Mouse (Mus musculus): ENCODE data around the gene Tnip3. TPM values are rescaled to one million over a fixed set of nuclear protein-coding genes. Genes with fewer than 3 reads are reported as not detected.

Gene Tnip3
- polyA plus RNA-seq (2012; rRNA removed): 0.01 TPM in 1 of 2 replicates, not detected in the other

GRCm38 (mm10) chr6:65525192-65525591 is at the start of gene Tnip3:
Tnip3 (plus strand) TSS chr6:65525313.

GRCm38 (mm10) chr6:65671451-65671850 is 146.3 kb downstream of the Tnip3 start, which contains the start of gene Ndnf:
Ndnf (plus strand) TSS chr6:65671590.

Other genes with a start within 250 kb of the Tnip3 start
- not detected in 2 replicates for gene C130060K24Rik, start 144.2 kb upstream of the Tnip3 start, polyA plus RNA-seq (2012; rRNA removed)
- gene Ndnf, start 146.3 kb downstream of the Tnip3 start, polyA plus RNA-seq (2012; rRNA removed): 0.02 and 0.08 TPM in 2 replicates

Data from liver, embryonic 14 days (tissue).